Mouse (Mus musculus) skeletal muscle tissue, adult 2 months (tissue): ENCODE results near the gene Sos1.

Source experiments
- DNase-seq: peaks from one replicate; pipeline ENCODE4 v3.0.0-alpha.2; 2012; ENCODE audit warnings: low read depth, low spot score

Gene Sos1

GRCm38 (mm10) chr17:80480031-80480854 lies at the start of gene Sos1:
Sos1 (minus strand) TSS chr17:80480453.
- DNase-seq, result peak; percentile 92

- DNase-seq, result no peak
Measured at GRCm38 (mm10) chr17:80523231-80523630, 43.0 kb upstream of the Sos1 start.

GRCm38 (mm10) chr17:80522229-80522556 lies 41.9 kb upstream of the Sos1 start:
- no peak for DNase-seq

- DNase-seq, result no peak
Measured at GRCm38 (mm10) chr17:80521521-80522228, 41.4 kb upstream of the Sos1 start.

- no peak for DNase-seq
Measured at GRCm38 (mm10) chr17:80520537-80520936, 40.3 kb upstream of the Sos1 start.

- DNase-seq, result no peak
Measured at GRCm38 (mm10) chr17:80518811-80519210, 38.6 kb upstream of the Sos1 start.

GRCm38 (mm10) chr17:80517244-80517643 lies 37.0 kb upstream of the Sos1 start:
- DNase-seq, result no peak

- DNase-seq, result no peak
Measured at GRCm38 (mm10) chr17:80515956-80516355, 35.7 kb upstream of the Sos1 start.

GRCm38 (mm10) chr17:80515513-80515912 lies 35.3 kb upstream of the Sos1 start:
- no peak for DNase-seq

GRCm38 (mm10) chr17:80513766-80514165 lies 33.5 kb upstream of the Sos1 start:
- no peak for DNase-seq

- no peak for DNase-seq
Measured at GRCm38 (mm10) chr17:80510459-80510855, 30.2 kb upstream of the Sos1 start.

GRCm38 (mm10) chr17:80509494-80510458 lies 29.5 kb upstream of the Sos1 start:
- no peak for DNase-seq

- no peak for DNase-seq
Measured at GRCm38 (mm10) chr17:80505766-80506165, 25.5 kb upstream of the Sos1 start.

- DNase-seq, result no peak
Measured at GRCm38 (mm10) chr17:80505342-80505741, 25.1 kb upstream of the Sos1 start.

- DNase-seq, result no peak
Measured at GRCm38 (mm10) chr17:80501805-80502172, 21.5 kb upstream of the Sos1 start.

GRCm38 (mm10) chr17:80501037-80501804 lies 21.0 kb upstream of the Sos1 start:
- no peak for DNase-seq

- DNase-seq, result no peak
Measured at GRCm38 (mm10) chr17:80500025-80500424, 19.8 kb upstream of the Sos1 start.

GRCm38 (mm10) chr17:80498600-80499268 lies 18.5 kb upstream of the Sos1 start:
- DNase-seq, result no peak

GRCm38 (mm10) chr17:80497183-80497601 lies 16.9 kb upstream of the Sos1 start:
- no peak for DNase-seq

- no peak for DNase-seq
Measured at GRCm38 (mm10) chr17:80496607-80497170, 16.4 kb upstream of the Sos1 start.
